Mouse (Mus musculus): ENCODE data around the gene Shisal1. TPM values are rescaled to one million over a fixed set of nuclear protein-coding genes. Genes with fewer than 3 reads are reported as not detected.
A peak's percentile ranks its signal among the peaks of the same experiment; 100 is the strongest.

Gene Shisal1
- polyA plus RNA-seq, 1 experiment from 2014 or later: 6.1 TPM

GRCm38 (mm10) chr15:84365675-84366381 lies 81.1 kb downstream of the Shisal1 start:
- WGBS: 75% methylated on average over 17 of the region's 17 CpGs
- H3K4me1 ChIP-seq: peaks cover 8% of the 10 kb centered on the region
- ATAC-seq: no peak
- no peaks in the 10 kb centered on the region; the same call in 1 of the 2 replicates for H3K9me3 ChIP-seq (replicated peaks)
- no peak overlapping the region for H3K9ac ChIP-seq
- no peaks in the 10 kb centered on the region for H3K36me3 ChIP-seq (ENCODE audit: poor library complexity, severe bottlenecking)
- H3K4me2 ChIP-seq: no peak overlapping the region
- H3K4me3 ChIP-seq: no peak overlapping the region
- H3K27me3 ChIP-seq: no peaks in the 10 kb centered on the region
- peak overlapping the region; percentile 25; the same call in 1 of the 2 replicates for H3K27ac ChIP-seq

- Histone ChIP-seq H3K4me3 (no peak overlapping the region), H3K4me2 (no peak overlapping the region), H3K36me3 (ENCODE audit: poor library complexity, severe bottlenecking) (no peaks in the 10 kb centered on the region), H3K4me1 (peaks cover 19% of the 10 kb centered on the region), H3K9ac (no peak overlapping the region), H3K27me3 (no peaks in the 10 kb centered on the region), H3K27ac (no peak overlapping the region), H3K9me3 (replicated peaks) (no peaks in the 10 kb centered on the region; the same call in 1 of the 2 replicates)
- WGBS: 87% methylated on average over 3 of the region's 3 CpGs
- ATAC-seq: no peak
Measured at GRCm38 (mm10) chr15:84364746-84365145, 82.2 kb downstream of the Shisal1 start.

GRCm38 (mm10) chr15:84355081-84355480 lies 91.8 kb downstream of the Shisal1 start:
- WGBS: 82% methylated on average over 5 of the region's 5 CpGs
- H3K9ac ChIP-seq: no peak overlapping the region
- ATAC-seq: no peak
- H3K9me3 ChIP-seq (replicated peaks): no peaks in the 10 kb centered on the region
- no peak overlapping the region for H3K27ac ChIP-seq
- H3K4me1 ChIP-seq: peaks cover 27% of the 10 kb centered on the region
- no peaks in the 10 kb centered on the region for H3K27me3 ChIP-seq
- H3K36me3 ChIP-seq (ENCODE audit: poor library complexity, severe bottlenecking): no peaks in the 10 kb centered on the region
- no peak overlapping the region for H3K4me3 ChIP-seq
- H3K4me2 ChIP-seq: no peak overlapping the region

DNA sequence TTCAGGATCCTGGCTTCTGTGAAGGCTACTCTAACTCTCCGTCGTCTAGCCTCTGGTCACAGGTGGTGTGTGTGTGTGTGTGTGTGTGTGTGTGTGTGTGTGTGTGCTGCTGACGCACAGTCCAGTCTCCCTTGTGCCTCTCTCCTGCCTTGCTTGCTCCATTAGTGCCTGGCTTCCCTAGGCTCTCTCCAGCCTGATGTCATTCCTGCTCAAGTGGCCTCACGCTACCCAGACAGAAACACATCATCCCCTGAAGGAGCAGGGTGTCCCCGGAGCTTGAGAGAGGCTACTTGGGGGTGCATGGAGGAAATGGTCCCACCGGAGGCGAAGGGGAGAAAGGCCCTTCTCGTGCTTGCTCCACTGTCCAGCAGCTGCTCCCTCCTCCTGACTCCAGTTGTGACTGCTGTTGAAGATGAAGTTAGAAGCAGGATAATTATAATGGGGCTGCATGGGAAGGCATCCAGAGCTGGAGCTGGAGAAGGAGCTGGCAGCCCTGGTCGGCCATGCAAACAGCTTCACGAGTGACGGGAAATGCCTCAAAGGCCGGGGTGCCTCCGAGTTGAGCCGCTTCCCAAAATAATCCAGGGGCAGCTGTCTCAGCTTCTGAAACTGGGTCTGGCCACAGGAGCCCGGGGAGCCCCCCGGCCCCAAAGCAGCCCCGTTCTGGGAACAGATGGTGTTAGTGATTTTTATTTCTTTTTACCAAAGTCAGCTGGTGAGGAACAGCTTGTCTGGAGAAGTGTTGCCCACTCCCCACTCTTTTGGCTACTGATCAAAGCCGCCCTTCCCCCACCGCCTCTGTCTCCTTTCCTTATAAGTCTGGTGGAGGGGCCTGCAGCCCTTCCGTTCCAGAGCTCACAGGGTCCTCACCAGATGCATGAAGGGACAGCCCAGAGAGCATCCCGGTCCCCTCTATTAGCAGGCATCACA lies 94.7 kb downstream of the Shisal1 start:
- H3K4me3 ChIP-seq: no peak overlapping the region
- H3K36me3 ChIP-seq (ENCODE audit: poor library complexity, severe bottlenecking): no peaks in the 10 kb centered on the region
- H3K27me3 ChIP-seq: no peaks in the 10 kb centered on the region
- ATAC-seq: peak; percentile 86
- H3K4me1 ChIP-seq: peaks cover 19% of the 10 kb centered on the region
- peak overlapping the region; percentile 75 for H3K27ac ChIP-seq
- H3K4me2 ChIP-seq: no peak overlapping the region
- H3K9ac ChIP-seq: no peak overlapping the region
- H3K9me3 ChIP-seq (replicated peaks): peaks cover 9% of the 10 kb centered on the region
- 71% methylated on average over 21 of the region's 21 CpGs for WGBS

GRCm38 (mm10) chr15:84351342-84351741 lies 95.6 kb downstream of the Shisal1 start:
- Histone ChIP-seq H3K4me1 (peaks cover 19% of the 10 kb centered on the region), H3K4me2 (no peak overlapping the region), H3K27ac (0 out of 2 replicates have a peak overlapping the region, but pooled peaks have one; percentile 75), H3K36me3 (ENCODE audit: poor library complexity, severe bottlenecking) (no peaks in the 10 kb centered on the region), H3K9me3 (replicated peaks) (peaks cover 9% of the 10 kb centered on the region), H3K9ac (no peak overlapping the region), H3K27me3 (no peaks in the 10 kb centered on the region), H3K4me3 (no peak overlapping the region)
- WGBS: 92% methylated on average over 7 of the region's 7 CpGs
- ATAC-seq: no peak

GRCm38 (mm10) chr15:84349915-84350738 lies 96.8 kb downstream of the Shisal1 start:
- Histone ChIP-seq H3K27ac (no peak overlapping the region), H3K4me3 (no peak overlapping the region), H3K4me1 (peaks cover 19% of the 10 kb centered on the region), H3K36me3 (ENCODE audit: poor library complexity, severe bottlenecking) (no peaks in the 10 kb centered on the region), H3K9me3 (replicated peaks) (peaks cover 9% of the 10 kb centered on the region), H3K4me2 (no peak overlapping the region), H3K27me3 (no peaks in the 10 kb centered on the region), H3K9ac (no peak overlapping the region)
- no peak for ATAC-seq
- WGBS: 73% methylated on average over 14 of the region's 14 CpGs

GRCm38 (mm10) chr15:84348769-84349168 lies 98.1 kb downstream of the Shisal1 start:
- WGBS: 98% methylated on average over 4 of the region's 4 CpGs
- H3K4me1 ChIP-seq: peaks cover 25% of the 10 kb centered on the region
- H3K27ac ChIP-seq: no peak overlapping the region
- no peaks in the 10 kb centered on the region for H3K27me3 ChIP-seq
- H3K9me3 ChIP-seq (replicated peaks): peaks cover 9% of the 10 kb centered on the region
- no peak overlapping the region for H3K4me2 ChIP-seq
- H3K9ac ChIP-seq: no peak overlapping the region
- H3K4me3 ChIP-seq: no peak overlapping the region
- H3K36me3 ChIP-seq (ENCODE audit: poor library complexity, severe bottlenecking): no peaks in the 10 kb centered on the region
- no peak for ATAC-seq

GRCm38 (mm10) chr15:84340926-84341325 lies 106.0 kb downstream of the Shisal1 start:
- 64% methylated on average over 2 of the region's 2 CpGs for WGBS
- no peaks in the 10 kb centered on the region for H3K9me3 ChIP-seq (replicated peaks)
- H3K4me1 ChIP-seq: peaks cover 8% of the 10 kb centered on the region; the same call in 1 of the 2 replicates
- no peak overlapping the region for H3K4me3 ChIP-seq
- H3K27me3 ChIP-seq: no peaks in the 10 kb centered on the region
- no peaks in the 10 kb centered on the region for H3K36me3 ChIP-seq (ENCODE audit: poor library complexity, severe bottlenecking)
- H3K9ac ChIP-seq: no peak overlapping the region
- no peak for ATAC-seq
- no peak overlapping the region for H3K27ac ChIP-seq
- H3K4me2 ChIP-seq: no peak overlapping the region

DNA sequence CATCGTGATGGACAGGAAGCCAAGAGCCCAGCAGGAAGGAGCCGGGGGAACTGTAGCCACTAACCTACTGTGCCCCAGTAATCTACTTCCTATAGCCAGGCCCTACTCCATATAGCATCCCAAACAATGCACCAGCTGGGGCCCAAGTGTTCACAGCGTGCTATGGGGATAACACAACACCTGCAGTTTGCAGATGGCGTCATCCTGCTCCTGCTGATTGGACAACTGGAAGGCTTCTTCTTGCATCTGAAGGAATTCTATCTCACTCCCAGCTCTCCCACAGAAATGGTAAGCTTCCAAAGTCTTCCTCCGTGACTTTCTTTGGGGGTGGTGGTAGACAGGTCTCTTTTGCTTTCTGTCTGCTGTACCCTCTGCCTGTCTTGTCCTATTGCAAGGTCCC lies 109.3 kb downstream of the Shisal1 start:
- Histone ChIP-seq H3K36me3 (ENCODE audit: poor library complexity, severe bottlenecking) (no peaks in the 10 kb centered on the region), H3K9me3 (replicated peaks) (no peaks in the 10 kb centered on the region), H3K4me1 (no peaks in the 10 kb centered on the region), H3K4me2 (no peak overlapping the region), H3K27me3 (no peaks in the 10 kb centered on the region), H3K4me3 (no peak overlapping the region), H3K27ac (no peak overlapping the region), H3K9ac (no peak overlapping the region)
- no peak for ATAC-seq
- WGBS: 72% methylated on average over 5 of the region's 5 CpGs

GRCm38 (mm10) chr15:84336281-84336817 lies 110.5 kb downstream of the Shisal1 start:
- no peak overlapping the region for H3K9ac ChIP-seq
- H3K27ac ChIP-seq: no peak overlapping the region
- H3K9me3 ChIP-seq (replicated peaks): no peaks in the 10 kb centered on the region
- no peaks in the 10 kb centered on the region for H3K4me1 ChIP-seq
- no peak for ATAC-seq
- H3K4me2 ChIP-seq: no peak overlapping the region
- WGBS: 84% methylated on average over 12 of the region's 12 CpGs
- no peaks in the 10 kb centered on the region for H3K27me3 ChIP-seq
- H3K4me3 ChIP-seq: no peak overlapping the region
- no peaks in the 10 kb centered on the region for H3K36me3 ChIP-seq (ENCODE audit: poor library complexity, severe bottlenecking)

DNA sequence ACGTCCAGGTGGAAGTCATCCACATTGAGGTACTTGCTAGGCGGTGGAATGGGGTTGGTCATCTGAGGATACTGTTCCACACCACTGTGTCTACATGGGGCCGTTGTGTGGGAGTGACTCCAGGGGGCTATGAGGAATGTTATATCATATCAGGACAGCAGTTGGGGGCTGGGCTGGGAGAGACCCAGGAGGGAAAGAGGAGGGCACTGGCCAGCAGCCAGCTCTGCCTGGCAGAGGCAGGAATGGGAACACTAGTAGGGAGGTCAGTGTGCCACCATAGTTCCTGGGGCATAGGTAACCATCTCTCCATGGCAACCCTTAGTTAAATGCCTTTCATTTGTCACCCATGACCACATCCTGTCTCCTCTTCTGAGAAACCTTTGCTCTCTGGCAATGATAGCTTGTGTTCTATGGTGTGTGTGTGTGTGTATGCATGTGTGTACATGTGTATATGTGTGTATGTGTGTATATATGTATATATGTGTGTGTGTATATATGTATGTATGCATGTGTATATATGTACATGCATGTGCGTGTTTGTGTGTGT lies 115.8 kb downstream of the Shisal1 start:
- no peak overlapping the region for H3K4me3 ChIP-seq
- H3K9ac ChIP-seq: no peak overlapping the region
- no peak overlapping the region for H3K27ac ChIP-seq
- H3K4me2 ChIP-seq: no peak overlapping the region
- 0 out of 2 replicates have a peak, but pooled peaks cover 5% of the 10 kb centered on the region for H3K4me1 ChIP-seq
- 89% methylated on average over 4 of the region's 4 CpGs for WGBS
- H3K9me3 ChIP-seq (replicated peaks): no peaks in the 10 kb centered on the region
- H3K27me3 ChIP-seq: no peaks in the 10 kb centered on the region
- no peaks in the 10 kb centered on the region for H3K36me3 ChIP-seq (ENCODE audit: poor library complexity, severe bottlenecking)
- ATAC-seq: no peak

All from forebrain, embryonic 13.5 days (tissue).